Mouse (Mus musculus): ENCODE measurements at regions not wholly inside any gene's neighbourhood (a gene's known extent, or its start where the extent isn't known, plus 50 kb on each side); places are given as distances from the start of the nearest gene placed in this dataset.

GRCm38 (mm10) chr2:167798969-167799513, 109.4 kb upstream of the Tmem189 start:
- no peak for DNase-seq (ENCODE audit: low read depth, low spot score)
- no peak overlapping the region for H3K27ac ChIP-seq (ENCODE audit: insufficient read depth, low read depth, low read length, poor library complexity, severe bottlenecking)
- no peak overlapping the region for H3K9ac ChIP-seq (ENCODE audit: insufficient read depth, low read depth, low read length, poor library complexity, severe bottlenecking)
- no peaks in the 10 kb centered on the region for H3K4me1 ChIP-seq (ENCODE audit: control insufficient read depth in 2 of 2, insufficient read depth in 2 of 2, low read length in 2 of 2, poor library complexity in 1 of 2)
- no peak for TF ChIP-seq MAFK (IDR thresholded peaks at IDR 0.05; ENCODE audit: insufficient read depth, low read depth, low read length)
- no peak for TF ChIP-seq HCFC1 (IDR thresholded peaks at IDR 0.05; ENCODE audit: borderline replicate concordance, insufficient read depth, low read length)
- no peak for TF ChIP-seq ZNF384 (IDR thresholded peaks at IDR 0.05; ENCODE audit: low read depth, low read length)
- no peak for TF ChIP-seq ZC3H11A (IDR thresholded peaks at IDR 0.05; ENCODE audit: borderline replicate concordance, low read depth, low read length)
- TF ChIP-seq CHD2 (IDR thresholded peaks at IDR 0.05; ENCODE audit: low read depth, low read length) = no peak
- no peaks in the 10 kb centered on the region for H3K36me3 ChIP-seq (ENCODE audit: control insufficient read depth, insufficient read depth, low read length, poor library complexity, severe bottlenecking)
- H3K9me3 ChIP-seq (ENCODE audit: control insufficient read depth, insufficient read depth, low read depth, low read length) = no peaks in the 10 kb centered on the region
- in situ Hi-C loops (cut with MboI; ENCODE audit: low sequenced_read_pairs in 2 of 2, unreplicated experiment in 2 of 2) = no loop called here
- H3K4me3 ChIP-seq (ENCODE audit: insufficient read depth in 1 of 2, low read depth in 1 of 2, low read length in 2 of 2, poor library complexity in 1 of 2, severe bottlenecking in 1 of 2) = no peak overlapping the region

GRCm38 (mm10) chr2:167798076-167798782, 108.6 kb upstream of the Tmem189 start:
- no peak overlapping the region for H3K9ac ChIP-seq (ENCODE audit: insufficient read depth, low read depth, low read length, poor library complexity, severe bottlenecking)
- TF ChIP-seq MAFK (IDR thresholded peaks at IDR 0.05; ENCODE audit: insufficient read depth, low read depth, low read length) (no peak), ZNF384 (IDR thresholded peaks at IDR 0.05; ENCODE audit: low read depth, low read length) (no peak), CHD2 (IDR thresholded peaks at IDR 0.05; ENCODE audit: low read depth, low read length) (no peak), ZC3H11A (IDR thresholded peaks at IDR 0.05; ENCODE audit: borderline replicate concordance, low read depth, low read length) (no peak), HCFC1 (IDR thresholded peaks at IDR 0.05; ENCODE audit: borderline replicate concordance, insufficient read depth, low read length) (no peak)
- no peaks in the 10 kb centered on the region for H3K36me3 ChIP-seq (ENCODE audit: control insufficient read depth, insufficient read depth, low read length, poor library complexity, severe bottlenecking)
- H3K9me3 ChIP-seq (ENCODE audit: control insufficient read depth, insufficient read depth, low read depth, low read length) = no peaks in the 10 kb centered on the region
- no peak overlapping the region for H3K27ac ChIP-seq (ENCODE audit: insufficient read depth, low read depth, low read length, poor library complexity, severe bottlenecking)
- H3K4me3 ChIP-seq (ENCODE audit: insufficient read depth in 1 of 2, low read depth in 1 of 2, low read length in 2 of 2, poor library complexity in 1 of 2, severe bottlenecking in 1 of 2) = no peak overlapping the region
- no peaks in the 10 kb centered on the region for H3K4me1 ChIP-seq (ENCODE audit: control insufficient read depth in 2 of 2, insufficient read depth in 2 of 2, low read length in 2 of 2, poor library complexity in 1 of 2)
- DNase-seq (ENCODE audit: low read depth, low spot score) = no peak
- in situ Hi-C loops (cut with MboI; ENCODE audit: low sequenced_read_pairs in 2 of 2, unreplicated experiment in 2 of 2) = no loop called here

GRCm38 (mm10) chr2:167795491-167795890, 105.9 kb upstream of the Tmem189 start:
- no peaks in the 10 kb centered on the region for H3K4me1 ChIP-seq (ENCODE audit: control insufficient read depth in 2 of 2, insufficient read depth in 2 of 2, low read length in 2 of 2, poor library complexity in 1 of 2)
- no peak for TF ChIP-seq ZC3H11A (IDR thresholded peaks at IDR 0.05; ENCODE audit: borderline replicate concordance, low read depth, low read length)
- TF ChIP-seq HCFC1 (IDR thresholded peaks at IDR 0.05; ENCODE audit: borderline replicate concordance, insufficient read depth, low read length) = no peak
- TF ChIP-seq ZNF384 (IDR thresholded peaks at IDR 0.05; ENCODE audit: low read depth, low read length) = no peak
- no peak overlapping the region for H3K4me3 ChIP-seq (ENCODE audit: insufficient read depth in 1 of 2, low read depth in 1 of 2, low read length in 2 of 2, poor library complexity in 1 of 2, severe bottlenecking in 1 of 2)
- H3K36me3 ChIP-seq (ENCODE audit: control insufficient read depth, insufficient read depth, low read length, poor library complexity, severe bottlenecking) = no peaks in the 10 kb centered on the region
- in situ Hi-C loops (cut with MboI; ENCODE audit: low sequenced_read_pairs in 2 of 2, unreplicated experiment in 2 of 2) = no loop called here
- no peak for DNase-seq (ENCODE audit: low read depth, low spot score)
- no peak overlapping the region for H3K27ac ChIP-seq (ENCODE audit: insufficient read depth, low read depth, low read length, poor library complexity, severe bottlenecking)
- no peak overlapping the region for H3K9ac ChIP-seq (ENCODE audit: insufficient read depth, low read depth, low read length, poor library complexity, severe bottlenecking)
- no peaks in the 10 kb centered on the region for H3K9me3 ChIP-seq (ENCODE audit: control insufficient read depth, insufficient read depth, low read depth, low read length)

- Histone ChIP-seq H3K9ac (ENCODE audit: insufficient read depth, low read depth, low read length, poor library complexity, severe bottlenecking) (no peak overlapping the region), H3K27ac (ENCODE audit: insufficient read depth, low read depth, low read length, poor library complexity, severe bottlenecking) (no peak overlapping the region), H3K4me3 (ENCODE audit: insufficient read depth in 1 of 2, low read depth in 1 of 2, low read length in 2 of 2, poor library complexity in 1 of 2, severe bottlenecking in 1 of 2) (no peak overlapping the region), H3K36me3 (ENCODE audit: control insufficient read depth, insufficient read depth, low read length, poor library complexity, severe bottlenecking) (no peaks in the 10 kb centered on the region), H3K4me1 (ENCODE audit: control insufficient read depth in 2 of 2, insufficient read depth in 2 of 2, low read length in 2 of 2, poor library complexity in 1 of 2) (no peaks in the 10 kb centered on the region), H3K9me3 (ENCODE audit: control insufficient read depth, insufficient read depth, low read depth, low read length) (no peaks in the 10 kb centered on the region)
- no peak for TF ChIP-seq MAFK (IDR thresholded peaks at IDR 0.05; ENCODE audit: insufficient read depth, low read depth, low read length)
- no peak for TF ChIP-seq ZC3H11A (IDR thresholded peaks at IDR 0.05; ENCODE audit: borderline replicate concordance, low read depth, low read length)
- in situ Hi-C loops (cut with MboI; ENCODE audit: low sequenced_read_pairs in 2 of 2, unreplicated experiment in 2 of 2) = no loop called here
- DNase-seq (ENCODE audit: low read depth, low spot score) = no peak
These were observed 104.3 kb upstream of the Tmem189 start for GRCm38 (mm10) chr2:167793916-167794315.

- Histone ChIP-seq H3K9ac (ENCODE audit: insufficient read depth, low read depth, low read length, poor library complexity, severe bottlenecking) (no peak overlapping the region), H3K9me3 (ENCODE audit: control insufficient read depth, insufficient read depth, low read depth, low read length) (no peaks in the 10 kb centered on the region), H3K36me3 (ENCODE audit: control insufficient read depth, insufficient read depth, low read length, poor library complexity, severe bottlenecking) (no peaks in the 10 kb centered on the region), H3K4me3 (ENCODE audit: insufficient read depth in 1 of 2, low read depth in 1 of 2, low read length in 2 of 2, poor library complexity in 1 of 2, severe bottlenecking in 1 of 2) (no peak overlapping the region), H3K27ac (ENCODE audit: insufficient read depth, low read depth, low read length, poor library complexity, severe bottlenecking) (no peak overlapping the region), H3K4me1 (ENCODE audit: control insufficient read depth in 2 of 2, insufficient read depth in 2 of 2, low read length in 2 of 2, poor library complexity in 1 of 2) (no peaks in the 10 kb centered on the region)
- in situ Hi-C loops (cut with MboI; ENCODE audit: low sequenced_read_pairs in 2 of 2, unreplicated experiment in 2 of 2) = no loop called here
- DNase-seq (ENCODE audit: low read depth, low spot score) = no peak
- TF ChIP-seq ZNF384 (IDR thresholded peaks at IDR 0.05; ENCODE audit: low read depth, low read length) (no peak), CHD2 (IDR thresholded peaks at IDR 0.05; ENCODE audit: low read depth, low read length) (no peak), MAFK (IDR thresholded peaks at IDR 0.05; ENCODE audit: insufficient read depth, low read depth, low read length) (no peak), HCFC1 (IDR thresholded peaks at IDR 0.05; ENCODE audit: borderline replicate concordance, insufficient read depth, low read length) (no peak), ZC3H11A (IDR thresholded peaks at IDR 0.05; ENCODE audit: borderline replicate concordance, low read depth, low read length) (no peak)
These were observed 103.1 kb upstream of the Tmem189 start for GRCm38 (mm10) chr2:167792753-167793152.

Measured in ES-E14 (cell line).